Mouse (Mus musculus): ENCODE measurements around the gene Col4a1.

DNA sequence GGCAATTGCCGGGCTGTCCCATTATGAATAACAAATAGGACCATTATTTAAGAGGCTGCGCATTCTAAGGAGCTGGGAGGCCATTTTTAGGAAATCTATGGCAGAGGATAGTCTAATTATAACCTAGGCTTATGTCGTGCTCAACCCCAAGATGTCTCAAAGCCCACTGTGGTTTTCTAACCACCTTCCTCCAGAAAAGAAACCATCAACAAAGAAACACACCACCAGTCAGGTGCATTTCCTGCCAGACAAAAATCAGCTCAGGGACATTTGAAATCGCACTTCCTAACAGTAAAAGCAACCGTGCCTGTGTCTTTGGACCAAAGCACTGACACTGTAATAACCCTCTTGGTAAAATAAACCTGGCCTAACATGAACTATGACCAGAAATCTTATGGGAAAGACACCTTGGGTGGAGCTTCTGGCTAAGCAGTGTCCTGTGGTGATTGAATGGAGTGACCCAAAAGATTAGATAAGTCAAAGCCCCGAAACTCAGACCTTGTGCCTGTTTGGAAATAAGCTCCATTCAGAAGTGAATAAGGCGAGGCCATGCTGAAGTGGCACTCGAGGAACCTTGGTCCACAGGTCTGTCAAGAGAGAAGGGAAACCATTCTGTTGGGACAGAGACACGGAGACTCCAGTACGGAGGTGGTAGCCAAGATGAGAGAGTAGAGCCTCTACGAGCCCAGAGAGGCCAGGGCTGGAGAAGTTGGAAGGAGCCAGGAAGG lies 131.0 kb downstream of the Col4a1 start:
- TF ChIP-seq CTCF (conservative IDR thresholded peaks at IDR 0.05; ENCODE audit: low read length): no peak
- no peak for TF ChIP-seq NANOG (IDR thresholded peaks at IDR 0.05; ENCODE audit: borderline replicate concordance, low read length)
- TF ChIP-seq POU5F1 (IDR thresholded peaks at IDR 0.05; ENCODE audit: borderline replicate concordance, low read length): no peak

All from E14TG2a.4 (cell line).